Mouse (Mus musculus) splenic B cell, adult 2 months (primary cell): ENCODE measurements around the gene Stxbp2.

ENCODE experiments used
- DNase-seq: peaks from one replicate; pipeline ENCODE4 v3.0.0-alpha.2; 2011; ENCODE audit warnings: low read depth, low spot score
- H3K27me3 ChIP-seq: 2 replicates; pipeline ENCODE4 v1.6.1; 2012; ENCODE audit warnings: mild to moderate bottlenecking, low read length, moderate library complexity, mixed read lengths; ENCODE audit not compliant: control insufficient read depth, poor library complexity, insufficient read depth, severe bottlenecking
- H3K36me3 ChIP-seq: 2 replicates; pipeline ENCODE4 v1.6.1; 2012; ENCODE audit warnings: mild to moderate bottlenecking, low read length, moderate library complexity, mixed read lengths; ENCODE audit not compliant: control insufficient read depth, poor library complexity, insufficient read depth, severe bottlenecking

Stxbp2 gene

GRCm38 (mm10) chr8:3609046-3609815 is 21.5 kb upstream of the Stxbp2 start:
- Histone ChIP-seq H3K36me3 (peaks cover 6% of the 10 kb centered on the region), H3K27me3 (no peaks in the 10 kb centered on the region)
- no peak for DNase-seq

GRCm38 (mm10) chr8:3609816-3610150 is 21.0 kb upstream of the Stxbp2 start:
- H3K27me3 ChIP-seq, result no peaks in the 10 kb centered on the region
- DNase-seq, result no peak
- H3K36me3 ChIP-seq, result peaks cover 9% of the 10 kb centered on the region

- peak; percentile 100 for DNase-seq
- Histone ChIP-seq H3K27me3 (no peaks in the 10 kb centered on the region), H3K36me3 (peaks cover 1% of the 10 kb centered on the region; the same call in 1 of the 2 replicates)
These were observed 9.4 kb upstream of the Stxbp2 start, which contains the start of the genes Xab2 and Pet100 for GRCm38 (mm10) chr8:3621199-3621970. Gene Xab2 (minus strand): TSS chr8:3621316. Gene Pet100 (plus strand): TSS chr8:3621548.

- Histone ChIP-seq H3K27me3 (no peaks in the 10 kb centered on the region), H3K36me3 (peaks cover 1% of the 10 kb centered on the region; the same call in 1 of the 2 replicates)
- DNase-seq, result no peak
These were observed 8.6 kb upstream of the Stxbp2 start for GRCm38 (mm10) chr8:3622119-3622518.

GRCm38 (mm10) chr8:3625445-3625844 is 5.3 kb upstream of the Stxbp2 start, which contains the start of gene Pcp2:
Gene Pcp2 (minus strand): TSS chr8:3625545.
- no peaks in the 10 kb centered on the region for H3K27me3 ChIP-seq
- DNase-seq, result no peak
- H3K36me3 ChIP-seq, result no peaks in the 10 kb centered on the region

GRCm38 (mm10) chr8:3626971-3627370 is 3.8 kb upstream of the Stxbp2 start:
- no peaks in the 10 kb centered on the region for H3K27me3 ChIP-seq
- H3K36me3 ChIP-seq, result no peaks in the 10 kb centered on the region
- DNase-seq, result no peak

GRCm38 (mm10) chr8:3628014-3628413 is 2.7 kb upstream of the Stxbp2 start:
- Histone ChIP-seq H3K36me3 (no peaks in the 10 kb centered on the region), H3K27me3 (no peaks in the 10 kb centered on the region)
- peak; percentile 81 for DNase-seq

- no peaks in the 10 kb centered on the region; the same call in 1 of the 2 replicates for H3K36me3 ChIP-seq
- H3K27me3 ChIP-seq, result no peaks in the 10 kb centered on the region
- peak; percentile 33 for DNase-seq
These were observed 722 bp downstream of the Stxbp2 start for GRCm38 (mm10) chr8:3631478-3631875.

GRCm38 (mm10) chr8:3645804-3646203 is 15.0 kb downstream of the Stxbp2 start:
- peaks cover 7% of the 10 kb centered on the region for H3K36me3 ChIP-seq
- DNase-seq, result peak; percentile 82
- H3K27me3 ChIP-seq, result no peaks in the 10 kb centered on the region

GRCm38 (mm10) chr8:3646824-3647531 is 16.2 kb downstream of the Stxbp2 start:
- no peaks in the 10 kb centered on the region for H3K36me3 ChIP-seq
- no peak for DNase-seq
- no peaks in the 10 kb centered on the region for H3K27me3 ChIP-seq

GRCm38 (mm10) chr8:3647561-3647960 is 16.8 kb downstream of the Stxbp2 start:
- Histone ChIP-seq H3K27me3 (no peaks in the 10 kb centered on the region), H3K36me3 (no peaks in the 10 kb centered on the region)
- no peak for DNase-seq

- Histone ChIP-seq H3K36me3 (no peaks in the 10 kb centered on the region), H3K27me3 (no peaks in the 10 kb centered on the region)
- DNase-seq, result no peak
These were observed 17.5 kb downstream of the Stxbp2 start for GRCm38 (mm10) chr8:3648268-3648667.

- no peaks in the 10 kb centered on the region for H3K27me3 ChIP-seq
- DNase-seq, result no peak
- H3K36me3 ChIP-seq, result no peaks in the 10 kb centered on the region
These were observed 18.2 kb downstream of the Stxbp2 start for GRCm38 (mm10) chr8:3648990-3649389.

GRCm38 (mm10) chr8:3652845-3653244 is 22.1 kb downstream of the Stxbp2 start:
- no peaks in the 10 kb centered on the region for H3K36me3 ChIP-seq
- no peak for DNase-seq

More at GRCm38 (mm10) chr8:3652845-3653244, 22.1 kb downstream of the Stxbp2 start:
- H3K27me3 ChIP-seq, result no peaks in the 10 kb centered on the region
